Mouse (Mus musculus) heart, embryonic 16.5 days (tissue): Measurements from ENCODE around the gene Gas2l1. TPM values are rescaled to one million over a fixed set of nuclear protein-coding genes. Genes with fewer than 3 reads are reported as not detected.

Source experiments
- ATAC-seq: fragments of 200-750 bp; cut with Nextera tagmentation; replicated peaks from 2 replicates; pipeline ENCODE4 v1.8.0; 2017; ENCODE audit warnings: moderate number of reproducible peaks; ENCODE audit not compliant: insufficient read depth, low FRiP score; ENCODE audit errors: extremely low read depth
- H3K27ac ChIP-seq: fragments of 300-500 bp; sonication (generic); 2 replicates; pipeline ENCODE4 v1.5.1; 2014; ENCODE audit warnings: mild to moderate bottlenecking, low read length, control low read depth, moderate library complexity
- H3K27me3 ChIP-seq: fragments of 300-500 bp; sonication (generic); 2 replicates; pipeline ENCODE4 v1.6.1; 2014; ENCODE audit warnings: low read length, mixed read lengths; ENCODE audit not compliant: control insufficient read depth, insufficient read depth
- H3K36me3 ChIP-seq: fragments of 300-500 bp; sonication (generic); 2 replicates; pipeline ENCODE4 v1.6.1; 2014; ENCODE audit not compliant: control insufficient read depth, insufficient read depth
- H3K4me1 ChIP-seq: fragments of 300-500 bp; sonication (generic); 2 replicates; pipeline ENCODE4 v1.6.1; 2014; ENCODE audit warnings: low read length, mixed read lengths; ENCODE audit not compliant: control insufficient read depth, insufficient read depth
- H3K4me2 ChIP-seq: fragments of 300-500 bp; sonication (generic); 2 replicates; pipeline ENCODE4 v1.6.1; 2014; ENCODE audit warnings: low read depth, mild to moderate bottlenecking, control low read depth, low read length
- H3K4me3 ChIP-seq: fragments of 300-500 bp; sonication (generic); 2 replicates; pipeline ENCODE4 v1.5.1; 2014; ENCODE audit warnings: mild to moderate bottlenecking, control low read depth, low read length
- H3K9ac ChIP-seq: fragments of 300-500 bp; sonication (generic); 2 replicates; pipeline ENCODE4 v1.6.1; 2014; ENCODE audit warnings: low read length, control low read depth
- H3K9me3 ChIP-seq: fragments of 300-500 bp; sonication (generic); replicated peaks from 2 replicates; pipeline ENCODE4 v1.6.1; 2016; ENCODE audit warnings: low read length; ENCODE audit not compliant: control insufficient read depth
- WGBS: fragments of 180-500 bp; shearing (Covaris S2); extraction: QIAGEN DNeasy Blood & Tissue Kit; methylation state at CpG from one replicate; pipeline ENCODE4 v1.1.7; 2014; 5-methylcytosine and 5-hydroxymethylcytosine counted together
- polyA plus RNA-seq: library from polyadenylated mRNA; unstranded; fragments of >200 nt; fragmentation: Nextera tagmentation; extraction: Ambion mirVana; gene quantifications from 2 replicates; pipeline ENCODE4 v1.2.1, GENCODE M21; 2015

Gas2l1 gene
- polyA plus RNA-seq, 1 experiment from 2014 or later, result 16.4 TPM

- no peak for ATAC-seq
- H3K4me2 ChIP-seq, result no peak overlapping the region
- H3K9ac ChIP-seq, result no peak overlapping the region
- H3K27ac ChIP-seq, result peak overlapping the region; percentile 9; the same call in 1 of the 2 replicates
- H3K36me3 ChIP-seq, result peaks cover 20% of the 10 kb centered on the region
- 73% methylated on average over 5 of the region's 5 CpGs for WGBS
- H3K4me1 ChIP-seq, result peaks cover 2% of the 10 kb centered on the region; the same call in 1 of the 2 replicates
- no peaks in the 10 kb centered on the region for H3K27me3 ChIP-seq
- H3K4me3 ChIP-seq, result no peak overlapping the region
- H3K9me3 ChIP-seq, result no peaks in the 10 kb centered on the region
These were observed 52.9 kb downstream of the Gas2l1 start for GRCm38 (mm10) chr11:5012213-5012715.

GRCm38 (mm10) chr11:5011480-5011879, 53.6 kb downstream of the Gas2l1 start:
- peaks cover 13% of the 10 kb centered on the region for H3K36me3 ChIP-seq
- no peak overlapping the region for H3K4me2 ChIP-seq
- 74% methylated on average over 1 of the region's 1 CpGs for WGBS
- no peak overlapping the region for H3K27ac ChIP-seq
- H3K4me3 ChIP-seq, result no peak overlapping the region
- H3K4me1 ChIP-seq, result peaks cover 2% of the 10 kb centered on the region; the same call in 1 of the 2 replicates
- H3K27me3 ChIP-seq, result no peaks in the 10 kb centered on the region
- H3K9ac ChIP-seq, result no peak overlapping the region
- no peaks in the 10 kb centered on the region for H3K9me3 ChIP-seq
- no peak for ATAC-seq

GRCm38 (mm10) chr11:5010205-5010604, 54.9 kb downstream of the Gas2l1 start:
- no peak overlapping the region for H3K27ac ChIP-seq
- H3K27me3 ChIP-seq, result no peaks in the 10 kb centered on the region
- no peaks in the 10 kb centered on the region for H3K9me3 ChIP-seq
- H3K36me3 ChIP-seq, result 0 out of 2 replicates have a peak, but pooled peaks cover 6% of the 10 kb centered on the region
- H3K4me3 ChIP-seq, result no peak overlapping the region
- H3K4me1 ChIP-seq, result peaks cover 2% of the 10 kb centered on the region; the same call in 1 of the 2 replicates
- WGBS, result 76% methylated on average over 1 of the region's 1 CpGs
- no peak overlapping the region for H3K9ac ChIP-seq
- no peak for ATAC-seq
- H3K4me2 ChIP-seq, result no peak overlapping the region

- H3K4me2 ChIP-seq, result no peak overlapping the region
- peaks cover 2% of the 10 kb centered on the region; the same call in 1 of the 2 replicates for H3K4me1 ChIP-seq
- ATAC-seq, result no peak
- H3K9me3 ChIP-seq, result no peaks in the 10 kb centered on the region
- 65% methylated on average over 3 of the region's 3 CpGs for WGBS
- H3K36me3 ChIP-seq, result 0 out of 2 replicates have a peak, but pooled peaks cover 6% of the 10 kb centered on the region
- H3K27ac ChIP-seq, result no peak overlapping the region
- H3K27me3 ChIP-seq, result no peaks in the 10 kb centered on the region
- H3K9ac ChIP-seq, result no peak overlapping the region
- no peak overlapping the region for H3K4me3 ChIP-seq
These were observed 55.6 kb downstream of the Gas2l1 start for GRCm38 (mm10) chr11:5009354-5010074.

- Histone ChIP-seq H3K4me3 (no peak overlapping the region), H3K9me3 (no peaks in the 10 kb centered on the region), H3K4me1 (peaks cover 2% of the 10 kb centered on the region; the same call in 1 of the 2 replicates), H3K36me3 (0 out of 2 replicates have a peak, but pooled peaks cover 5% of the 10 kb centered on the region), H3K27me3 (no peaks in the 10 kb centered on the region), H3K9ac (no peak overlapping the region), H3K4me2 (no peak overlapping the region), H3K27ac (no peak overlapping the region)
- WGBS, result 61% methylated on average over 3 of the region's 3 CpGs
- ATAC-seq, result no peak
These were observed 56.3 kb downstream of the Gas2l1 start for GRCm38 (mm10) chr11:5008867-5009266.

- 0 out of 2 replicates have a peak, but pooled peaks cover 2% of the 10 kb centered on the region for H3K36me3 ChIP-seq
- H3K9ac ChIP-seq, result no peak overlapping the region
- WGBS, result 85% methylated on average over 1 of the region's 1 CpGs
- no peaks in the 10 kb centered on the region for H3K27me3 ChIP-seq
- no peak for ATAC-seq
- H3K4me1 ChIP-seq, result peaks cover 2% of the 10 kb centered on the region; the same call in 1 of the 2 replicates
- H3K4me3 ChIP-seq, result no peak overlapping the region
- no peaks in the 10 kb centered on the region for H3K9me3 ChIP-seq
- H3K4me2 ChIP-seq, result no peak overlapping the region
- no peak overlapping the region for H3K27ac ChIP-seq
These were observed 57.9 kb downstream of the Gas2l1 start for GRCm38 (mm10) chr11:5007186-5007585.

GRCm38 (mm10) chr11:5005528-5005927, 59.6 kb downstream of the Gas2l1 start:
- Histone ChIP-seq H3K36me3 (peaks cover 5% of the 10 kb centered on the region; the same call in 1 of the 2 replicates), H3K4me1 (peaks cover 2% of the 10 kb centered on the region; the same call in 1 of the 2 replicates), H3K27me3 (no peaks in the 10 kb centered on the region), H3K9ac (no peak overlapping the region), H3K4me2 (no peak overlapping the region), H3K9me3 (no peaks in the 10 kb centered on the region), H3K4me3 (no peak overlapping the region), H3K27ac (no peak overlapping the region)
- 90% methylated on average over 2 of the region's 2 CpGs for WGBS
- no peak for ATAC-seq
